Mouse (Mus musculus) cerebellum, adult 8-10 months (tissue): ENCODE results near the gene Arl9.
"Not testable (repeated sequence)": the region's sequence is repeated elsewhere in the genome, so short reads cannot be mapped to it uniquely, and the experiment has no call there.

ENCODE experiments used
- DNase-seq: peaks from one replicate; pipeline ENCODE4 v3.0.0; 2022

Gene Arl9

DNA sequence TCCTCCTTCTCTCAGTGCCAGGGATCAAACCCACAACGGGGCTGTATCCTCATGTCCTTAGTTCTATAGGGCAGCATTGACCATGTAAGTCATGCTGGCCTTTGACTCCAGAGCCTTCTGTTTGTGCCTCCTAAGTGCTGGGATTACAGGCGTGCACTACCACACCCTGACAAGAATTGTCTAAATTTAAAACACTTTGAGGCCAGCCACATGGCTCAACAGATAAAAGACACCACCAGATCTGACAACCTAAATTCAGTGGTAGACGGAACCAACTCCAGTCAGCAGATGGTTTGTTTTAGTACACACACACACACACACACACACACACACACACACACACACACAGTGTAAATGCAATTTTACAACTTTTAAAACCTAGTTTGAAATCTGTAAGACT lies 24.2 kb downstream of the Arl9 start:
- no peak for DNase-seq

DNA sequence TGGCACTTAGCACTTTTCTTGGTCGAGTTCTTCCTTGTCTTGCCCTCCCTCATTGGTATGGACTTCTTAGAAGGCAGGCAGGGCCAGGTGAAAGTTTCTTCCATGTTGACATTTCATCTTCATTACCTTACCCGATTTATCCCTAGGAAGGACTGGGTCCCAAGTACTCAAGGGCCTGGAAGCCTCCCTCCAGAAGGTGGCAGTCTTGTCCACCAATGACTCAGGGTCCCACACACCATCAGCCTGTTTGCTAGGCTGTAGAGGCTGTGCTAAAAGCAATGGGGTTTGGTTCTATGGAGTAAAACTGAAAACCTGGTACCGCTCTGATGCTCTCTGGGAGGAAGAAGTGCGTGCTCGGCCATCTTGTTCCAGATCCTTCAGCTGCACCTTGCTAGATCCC lies 25.9 kb downstream of the Arl9 start:
- no peak for DNase-seq

DNA sequence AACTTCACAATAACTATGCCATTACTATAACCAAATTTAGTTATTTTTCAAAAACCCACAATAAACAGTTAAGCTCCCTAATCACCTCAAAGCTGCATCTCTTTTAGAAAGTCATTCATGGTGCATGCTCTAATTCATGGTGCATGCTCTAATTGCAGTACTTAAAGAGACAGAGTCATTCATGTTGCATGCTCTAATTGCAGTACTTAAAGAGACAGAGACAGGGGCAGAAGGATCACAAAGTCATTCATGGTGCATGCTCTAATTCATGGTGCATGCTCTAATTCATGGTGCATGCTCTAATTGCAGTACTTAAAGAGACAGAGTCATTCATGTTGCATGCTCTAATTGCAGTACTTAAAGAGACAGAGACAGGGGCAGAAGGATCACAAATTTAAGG lies 31.2 kb downstream of the Arl9 start:
- not testable (repeated sequence) for DNase-seq

DNA sequence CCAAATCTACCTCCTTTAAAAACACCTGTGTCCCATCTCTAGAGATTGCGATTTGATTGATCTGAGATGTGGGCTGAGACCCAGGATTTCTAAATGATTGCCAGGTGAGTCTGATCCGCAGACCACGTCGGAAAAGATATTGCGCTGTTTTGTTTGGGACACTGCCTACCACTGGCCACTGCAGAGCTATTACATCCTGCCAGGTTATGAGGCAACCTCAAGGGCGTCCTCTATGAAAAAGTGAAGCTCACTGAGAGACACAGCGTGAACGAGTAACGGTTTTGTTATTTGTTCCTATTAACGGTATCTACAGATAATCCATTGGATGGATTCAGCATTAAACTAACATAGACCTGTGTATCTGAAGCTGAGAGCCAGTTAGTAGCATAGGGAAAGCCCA lies 34.6 kb downstream of the Arl9 start:
- no peak for DNase-seq

DNA sequence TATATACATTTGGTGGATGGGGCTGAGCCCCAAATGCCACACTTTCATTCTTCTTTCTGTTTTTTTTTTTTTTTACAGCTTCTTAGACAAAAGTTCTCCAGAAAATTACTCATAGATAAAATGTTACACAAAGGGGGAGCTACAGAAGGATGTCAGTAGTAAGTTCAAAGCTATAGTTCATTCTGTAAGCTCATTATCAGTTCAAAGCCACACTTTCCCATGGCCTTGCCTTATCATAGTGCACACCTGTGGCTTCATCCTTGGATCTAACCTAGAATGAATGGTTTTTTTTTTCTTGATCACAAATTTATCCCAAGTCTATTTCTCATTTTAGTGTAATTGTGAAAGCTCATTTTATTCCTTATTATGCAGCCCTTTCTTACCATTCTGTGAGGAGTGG lies 35.5 kb downstream of the Arl9 start:
- no peak for DNase-seq

DNA sequence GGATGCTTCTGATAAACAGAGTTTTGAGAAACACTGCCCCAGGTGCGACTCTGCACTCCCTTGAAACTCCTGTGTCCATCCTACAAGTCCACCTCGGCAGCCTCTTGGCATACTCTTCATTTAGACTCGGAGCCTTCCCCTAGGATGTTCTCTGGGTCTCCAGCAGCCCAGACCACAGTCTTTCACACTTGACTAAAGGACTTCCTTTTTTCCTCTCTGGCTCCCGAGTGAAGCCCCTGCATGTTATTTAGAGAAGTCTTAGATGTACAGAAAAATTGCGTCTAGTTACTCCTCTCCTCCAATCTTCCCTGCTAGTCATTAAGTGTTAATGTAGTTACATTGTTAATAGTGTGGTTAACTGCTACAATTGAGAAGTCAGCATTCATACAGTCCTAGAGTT lies 40.5 kb downstream of the Arl9 start:
- DNase-seq: no peak

DNA sequence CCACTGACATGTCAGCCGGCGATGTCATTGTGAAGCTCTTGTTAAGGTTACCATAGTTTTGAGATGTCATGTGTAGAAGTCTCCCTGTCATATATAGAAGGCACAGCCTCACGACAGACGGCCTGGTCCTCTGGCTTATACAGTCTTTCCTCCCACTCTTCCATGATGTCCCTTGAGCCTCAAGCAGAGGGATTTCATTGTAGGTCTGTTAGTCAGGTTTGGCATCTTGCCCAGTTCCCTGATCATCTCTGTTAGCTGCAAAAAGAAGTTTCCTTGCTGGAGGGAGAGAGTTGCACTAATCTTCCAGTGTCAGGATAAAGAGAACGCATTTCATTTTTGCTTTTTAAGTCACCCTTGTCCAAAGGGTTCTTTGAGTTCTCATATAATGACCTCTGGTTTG lies 48.8 kb downstream of the Arl9 start:
- no peak for DNase-seq

DNA sequence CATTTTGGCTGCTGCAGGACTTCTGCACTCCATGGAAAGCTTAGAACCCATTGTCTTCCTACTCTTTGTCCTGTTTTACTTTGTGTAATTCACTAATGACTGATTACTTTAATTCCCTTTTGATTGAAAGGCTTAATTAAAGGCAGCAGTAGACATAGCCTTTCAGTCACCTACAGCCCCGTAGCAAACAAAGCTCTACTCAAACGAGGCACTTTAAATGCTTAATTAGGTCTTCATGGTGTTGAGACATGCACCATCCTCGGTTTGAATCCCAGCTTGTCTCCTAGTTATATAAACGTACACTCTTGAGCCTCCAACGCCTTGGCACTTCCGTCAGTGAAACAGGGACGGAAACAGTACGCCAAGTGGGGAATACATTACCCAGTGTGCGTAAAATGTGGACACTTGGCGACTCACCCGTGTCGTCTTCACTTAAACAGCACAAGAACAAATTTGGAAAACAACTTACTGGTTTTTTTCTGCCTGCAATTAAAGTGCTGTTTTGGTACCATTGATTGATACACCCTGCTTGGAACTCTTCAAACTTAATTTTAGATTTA lies 53.1 kb downstream of the Arl9 start:
- DNase-seq: no peak
